In the genomic region with DNA sequence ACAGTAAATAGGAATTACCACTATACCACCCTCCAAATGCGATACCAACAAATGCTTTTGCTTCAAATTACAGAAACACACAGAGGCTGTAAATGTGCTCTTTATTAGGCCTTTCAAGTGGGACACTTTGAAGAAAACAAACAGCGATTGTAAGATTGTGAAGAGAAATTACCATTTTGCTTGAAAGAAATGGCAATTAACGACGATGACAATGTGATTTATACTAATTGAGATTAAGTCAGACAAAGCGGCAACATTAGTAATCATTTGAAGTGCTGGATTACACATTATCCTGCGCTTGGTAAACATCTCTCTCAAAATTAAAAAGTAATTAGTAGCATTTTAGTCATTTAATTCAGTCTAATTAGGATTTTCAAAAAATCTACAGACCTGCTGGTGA, we compare ENCODE assay signal across 14 mouse cellular contexts.
"Had no signal": no experiment of that assay in that cellular context is flagged by ENCODE, and none has a peak within 500 bp of the region (broad histone marks: within the 10 kb centered on the region; RNA-seq: fewer than 3 reads in every experiment).

No protein-coding gene starts in this region.

- H3K27me3 ChIP-seq: kidney, embryonic 15.5 days; liver, embryonic 15.5 days; midbrain, embryonic 13.5 days had no signal

- H3K9me3 ChIP-seq: kidney, embryonic 15.5 days; limb, embryonic 10.5 days; liver, embryonic 15.5 days; midbrain, embryonic 13.5 days had no signal

- DNase-seq: kidney, postnatal 14 days; lung, adult 2 months; lung, postnatal 36 days; right cerebral cortex, postnatal 4 days; spleen, adult 18-20 months; thymus, adult 2 months; thymus, postnatal 25 days had no signal

- H3K9ac ChIP-seq: kidney, embryonic 15.5 days; liver, embryonic 15.5 days; midbrain, embryonic 13.5 days had no signal

- H3K36me3 ChIP-seq: kidney, embryonic 15.5 days; limb, embryonic 10.5 days; liver, embryonic 15.5 days; midbrain, embryonic 13.5 days had no signal

- H3K4me1 ChIP-seq: kidney, embryonic 15.5 days; liver, embryonic 15.5 days; midbrain, embryonic 13.5 days had no signal

- H3K27ac ChIP-seq: kidney, embryonic 15.5 days; left cerebral cortex, adult 2 months; limb, embryonic 10.5 days; liver, embryonic 15.5 days; midbrain, embryonic 13.5 days had no signal

- H3K4me3 ChIP-seq: kidney, embryonic 15.5 days; left cerebral cortex, adult 2 months; limb, embryonic 10.5 days; liver, embryonic 15.5 days; midbrain, embryonic 13.5 days had no signal

- ATAC-seq: lung, postnatal 0 days; midbrain, embryonic 13.5 days had no signal

- H3K4me2 ChIP-seq: kidney, embryonic 15.5 days; liver, embryonic 11.5 days; liver, embryonic 15.5 days; midbrain, embryonic 13.5 days had no signal
